Mouse (Mus musculus) cortical plate, adult 2 months (tissue): ENCODE data around the gene Gm21985. TPM values are rescaled to one million over a fixed set of nuclear protein-coding genes. Genes with fewer than 3 reads are reported as not detected.
"Not testable (repeated sequence)": the region's sequence is repeated elsewhere in the genome, so short reads cannot be mapped to it uniquely, and the experiment has no call there.

Experiments used
- H3K27ac ChIP-seq: fragments of 200-500 bp; 2 replicates; pipeline ENCODE4 v1.5.1; 2012; ENCODE audit warnings: low read length, control low read depth, inconsistent platforms; ENCODE audit not compliant: insufficient read depth
- H3K4me1 ChIP-seq: fragments of 200-500 bp; 2 replicates; pipeline ENCODE4 v1.6.1; 2011; ENCODE audit warnings: low read length; ENCODE audit not compliant: control insufficient read depth, insufficient read depth
- H3K4me3 ChIP-seq: fragments of 200-500 bp; 2 replicates; pipeline ENCODE4 v1.5.1; 2011; ENCODE audit warnings: mild to moderate bottlenecking, low read length, control low read depth; ENCODE audit not compliant: insufficient read depth
- CTCF ChIP-seq: fragments of 200-500 bp; IDR thresholded peaks from 2 replicates; pipeline ENCODE4 v1.5.1; 2011; ENCODE audit warnings: mild to moderate bottlenecking, control low read depth, low read length; ENCODE audit not compliant: insufficient read depth; ENCODE audit errors: extremely low read depth
- POLR2A ChIP-seq: fragments of 200-500 bp; IDR thresholded peaks from 2 replicates; pipeline ENCODE4 v1.6.1; 2011; ENCODE audit warnings: mild to moderate bottlenecking, low read length, control low read depth; ENCODE audit not compliant: insufficient read depth; ENCODE audit errors: extremely low read depth
- polyA plus RNA-seq: library from polyadenylated mRNA; depleted of rRNA; stranded (reverse); fragments of >200 nt; gene quantifications from 2 replicates; pipeline ENCODE4 v1.2.3, GENCODE M21; 2012

The Gm21985 gene
- polyA plus RNA-seq, 1 experiment, result 0.13 TPM

GRCm38 (mm10) chr2:112425308-112425707 is 159.2 kb downstream of the Gm21985 start:
- Histone ChIP-seq H3K4me1 (no peaks in the 10 kb centered on the region), H3K27ac (no peak overlapping the region), H3K4me3 (no peak overlapping the region)
- TF ChIP-seq POLR2A, result no peak

- H3K4me3 ChIP-seq, H3K4me1 ChIP-seq, H3K27ac ChIP-seq: not testable (repeated sequence)
Observed at GRCm38 (mm10) chr2:112428534-112428933, 162.4 kb downstream of the Gm21985 start.

GRCm38 (mm10) chr2:112429665-112430064 is 163.6 kb downstream of the Gm21985 start:
- no peak overlapping the region for H3K4me3 ChIP-seq
- TF ChIP-seq POLR2A (no peak), CTCF (no peak)
- H3K27ac ChIP-seq, result no peak overlapping the region
- H3K4me1 ChIP-seq, result no peaks in the 10 kb centered on the region

- no peak overlapping the region for H3K27ac ChIP-seq
- H3K4me3 ChIP-seq, result no peak overlapping the region
- H3K4me1 ChIP-seq, result no peaks in the 10 kb centered on the region
- no peak for TF ChIP-seq CTCF
- no peak for TF ChIP-seq POLR2A
Observed at GRCm38 (mm10) chr2:112430403-112430802, 164.3 kb downstream of the Gm21985 start.

- TF ChIP-seq POLR2A, result no peak
- no peak for TF ChIP-seq CTCF
- H3K4me1 ChIP-seq, result no peaks in the 10 kb centered on the region
- no peak overlapping the region for H3K27ac ChIP-seq
- H3K4me3 ChIP-seq, result no peak overlapping the region
Observed at GRCm38 (mm10) chr2:112432523-112432922, 166.4 kb downstream of the Gm21985 start.

GRCm38 (mm10) chr2:112433359-112433758 is 167.2 kb downstream of the Gm21985 start:
- H3K27ac ChIP-seq, result no peak overlapping the region
- H3K4me1 ChIP-seq, result no peaks in the 10 kb centered on the region
- H3K4me3 ChIP-seq, result no peak overlapping the region
- TF ChIP-seq POLR2A (no peak), CTCF (no peak)

- Histone ChIP-seq H3K4me1 (no peaks in the 10 kb centered on the region), H3K4me3 (no peak overlapping the region)
- TF ChIP-seq POLR2A, result no peak
- TF ChIP-seq CTCF, result no peak
Observed at GRCm38 (mm10) chr2:112436292-112436691, 170.2 kb downstream of the Gm21985 start.

GRCm38 (mm10) chr2:112437589-112437988 is 171.5 kb downstream of the Gm21985 start:
- no peak for TF ChIP-seq CTCF
- no peak for TF ChIP-seq POLR2A
- H3K27ac ChIP-seq, result no peak overlapping the region
- H3K4me3 ChIP-seq, result no peak overlapping the region
- H3K4me1 ChIP-seq, result no peaks in the 10 kb centered on the region

More at GRCm38 (mm10) chr2:112436292-112436691, 170.2 kb downstream of the Gm21985 start:
- H3K27ac ChIP-seq, result no peak overlapping the region

GRCm38 (mm10) chr2:112443491-112443890 is 177.4 kb downstream of the Gm21985 start:
- no peak overlapping the region for H3K4me3 ChIP-seq
- TF ChIP-seq CTCF (no peak), POLR2A (no peak)
- H3K4me1 ChIP-seq, result no peaks in the 10 kb centered on the region; the same call in 1 of the 2 replicates
- H3K27ac ChIP-seq, result no peak overlapping the region

GRCm38 (mm10) chr2:112445511-112445910 is 179.4 kb downstream of the Gm21985 start:
- no peak overlapping the region for H3K4me3 ChIP-seq
- TF ChIP-seq CTCF (no peak), POLR2A (no peak)
- H3K27ac ChIP-seq, result no peak overlapping the region
- no peaks in the 10 kb centered on the region; the same call in 1 of the 2 replicates for H3K4me1 ChIP-seq

GRCm38 (mm10) chr2:112448046-112448445 is 181.9 kb downstream of the Gm21985 start:
- H3K4me3 ChIP-seq, H3K4me1 ChIP-seq, H3K27ac ChIP-seq: not testable (repeated sequence)
